Mouse (Mus musculus) kidney, adult 9 months (tissue): ENCODE measurements around the gene Rgl1.
A peak's percentile ranks its signal among the peaks of the same experiment; 100 is the strongest.

ENCODE experiments used
- DNase-seq: peaks from one replicate; pipeline ENCODE4 v3.0.0; 2022

Gene Rgl1

GRCm38 (mm10) chr1:152713924-152714323 lies 52.2 kb downstream of the Rgl1 start:
- DNase-seq, result no peak

GRCm38 (mm10) chr1:152711037-152711436 lies 55.1 kb downstream of the Rgl1 start:
- no peak for DNase-seq

GRCm38 (mm10) chr1:152707560-152707959 lies 58.6 kb downstream of the Rgl1 start:
- DNase-seq, result no peak

GRCm38 (mm10) chr1:152703941-152704340 lies 62.2 kb downstream of the Rgl1 start:
- no peak for DNase-seq

GRCm38 (mm10) chr1:152702920-152703319 lies 63.2 kb downstream of the Rgl1 start:
- no peak for DNase-seq

- DNase-seq, result no peak
Measured at GRCm38 (mm10) chr1:152701066-152701465, 65.1 kb downstream of the Rgl1 start.

- DNase-seq, result no peak
Measured at GRCm38 (mm10) chr1:152697341-152697740, 68.8 kb downstream of the Rgl1 start.

GRCm38 (mm10) chr1:152695491-152695890 lies 70.7 kb downstream of the Rgl1 start:
- DNase-seq, result no peak

GRCm38 (mm10) chr1:152689968-152690367 lies 76.2 kb downstream of the Rgl1 start:
- no peak for DNase-seq

- peak; percentile 26 for DNase-seq
Measured at GRCm38 (mm10) chr1:152687733-152688181, 78.4 kb downstream of the Rgl1 start.

- DNase-seq, result peak; percentile 13
Measured at GRCm38 (mm10) chr1:152687099-152687730, 78.9 kb downstream of the Rgl1 start.

- peak; percentile 20 for DNase-seq
Measured at GRCm38 (mm10) chr1:152685531-152685930, 80.6 kb downstream of the Rgl1 start.

GRCm38 (mm10) chr1:152682368-152683194 lies 83.6 kb downstream of the Rgl1 start:
- peak; percentile 49 for DNase-seq

- DNase-seq, result peak; percentile 27
Measured at GRCm38 (mm10) chr1:152681676-152682367, 84.3 kb downstream of the Rgl1 start.

- no peak for DNase-seq
Measured at GRCm38 (mm10) chr1:152681116-152681515, 85.0 kb downstream of the Rgl1 start.

GRCm38 (mm10) chr1:152678451-152678850 lies 87.7 kb downstream of the Rgl1 start:
- DNase-seq, result peak; percentile 60

- DNase-seq, result peak; percentile 72
Measured at GRCm38 (mm10) chr1:152677482-152678211, 88.5 kb downstream of the Rgl1 start.

- DNase-seq, result peak; percentile 10
Measured at GRCm38 (mm10) chr1:152669446-152670180, 96.5 kb downstream of the Rgl1 start.

- no peak for DNase-seq
Measured at GRCm38 (mm10) chr1:152660436-152660835, 105.7 kb downstream of the Rgl1 start.

GRCm38 (mm10) chr1:152659961-152660360 lies 106.2 kb downstream of the Rgl1 start:
- no peak for DNase-seq

- no peak for DNase-seq
Measured at GRCm38 (mm10) chr1:152656601-152657000, 109.5 kb downstream of the Rgl1 start.

- DNase-seq, result no peak
Measured at GRCm38 (mm10) chr1:152654851-152655250, 111.3 kb downstream of the Rgl1 start.
